Mouse (Mus musculus) forebrain, embryonic 14.5 days (tissue): ENCODE results near the gene Dyrk2. TPM values are rescaled to one million over a fixed set of nuclear protein-coding genes. Genes with fewer than 3 reads are reported as not detected.

Experiments used
- ATAC-seq: fragments of 200-750 bp; cut with Nextera tagmentation; 2 replicates; pipeline ENCODE4 v1.8.0; 2017; ENCODE audit warnings: mild to moderate bottlenecking, moderate library complexity
- DNase-seq: peaks from one replicate; pipeline ENCODE4 v3.0.0-alpha.2; 2015; ENCODE audit warnings: low spot score
- H3K27ac ChIP-seq: fragments of 300-500 bp; sonication (generic); 2 replicates; pipeline ENCODE4 v1.5.1; 2014; ENCODE audit warnings: low read depth, mild to moderate bottlenecking, control low read depth, low read length, moderate library complexity
- H3K27me3 ChIP-seq: fragments of 300-500 bp; sonication (generic); replicated peaks from 2 replicates; pipeline ENCODE4 v1.6.1; 2014; ENCODE audit warnings: low read length, control low read depth, mixed read lengths; ENCODE audit not compliant: control insufficient read depth, insufficient read depth
- H3K36me3 ChIP-seq: fragments of 300-500 bp; sonication (generic); 2 replicates; pipeline ENCODE4 v1.6.1; 2014; ENCODE audit warnings: low read length, control low read depth; ENCODE audit not compliant: control insufficient read depth, insufficient read depth
- H3K4me1 ChIP-seq: fragments of 300-500 bp; sonication (generic); 2 replicates; pipeline ENCODE4 v1.6.1; 2014; ENCODE audit warnings: antibody characterized with exemption, low read length, control low read depth; ENCODE audit not compliant: control insufficient read depth, insufficient read depth
- H3K4me2 ChIP-seq: fragments of 300-500 bp; sonication (generic); 2 replicates; pipeline ENCODE4 v1.6.1; 2014; ENCODE audit warnings: mild to moderate bottlenecking, control low read depth, low read length
- H3K4me3 ChIP-seq: fragments of 300-500 bp; sonication (generic); 2 replicates; pipeline ENCODE4 v1.5.1; 2014; ENCODE audit warnings: low read depth, low read length, control low read depth
- H3K9ac ChIP-seq: fragments of 300-500 bp; sonication (generic); 2 replicates; pipeline ENCODE4 v1.6.1; 2014; ENCODE audit warnings: mild to moderate bottlenecking, low read length, control low read depth, moderate library complexity
- H3K9me3 ChIP-seq: fragments of 300-500 bp; sonication (generic); replicated peaks from 2 replicates; pipeline ENCODE4 v1.6.1; 2016; ENCODE audit warnings: low read length, control low read depth, mixed read lengths; ENCODE audit not compliant: control insufficient read depth
- WGBS: fragments of 180-500 bp; shearing (Covaris S2); extraction: QIAGEN DNeasy Blood & Tissue Kit; methylation state at CpG from one replicate; pipeline ENCODE4 v1.1.7; 2014; 5-methylcytosine and 5-hydroxymethylcytosine counted together
- polyA plus RNA-seq: library from polyadenylated mRNA; unstranded; fragments of >200 nt; fragmentation: Nextera tagmentation; extraction: Ambion mirVana; gene quantifications from 2 replicates; pipeline ENCODE4 v1.2.1, GENCODE M21; 2014

Gene Dyrk2
- 14.8 and 17.9 TPM in 2 replicates for polyA plus RNA-seq

DNA sequence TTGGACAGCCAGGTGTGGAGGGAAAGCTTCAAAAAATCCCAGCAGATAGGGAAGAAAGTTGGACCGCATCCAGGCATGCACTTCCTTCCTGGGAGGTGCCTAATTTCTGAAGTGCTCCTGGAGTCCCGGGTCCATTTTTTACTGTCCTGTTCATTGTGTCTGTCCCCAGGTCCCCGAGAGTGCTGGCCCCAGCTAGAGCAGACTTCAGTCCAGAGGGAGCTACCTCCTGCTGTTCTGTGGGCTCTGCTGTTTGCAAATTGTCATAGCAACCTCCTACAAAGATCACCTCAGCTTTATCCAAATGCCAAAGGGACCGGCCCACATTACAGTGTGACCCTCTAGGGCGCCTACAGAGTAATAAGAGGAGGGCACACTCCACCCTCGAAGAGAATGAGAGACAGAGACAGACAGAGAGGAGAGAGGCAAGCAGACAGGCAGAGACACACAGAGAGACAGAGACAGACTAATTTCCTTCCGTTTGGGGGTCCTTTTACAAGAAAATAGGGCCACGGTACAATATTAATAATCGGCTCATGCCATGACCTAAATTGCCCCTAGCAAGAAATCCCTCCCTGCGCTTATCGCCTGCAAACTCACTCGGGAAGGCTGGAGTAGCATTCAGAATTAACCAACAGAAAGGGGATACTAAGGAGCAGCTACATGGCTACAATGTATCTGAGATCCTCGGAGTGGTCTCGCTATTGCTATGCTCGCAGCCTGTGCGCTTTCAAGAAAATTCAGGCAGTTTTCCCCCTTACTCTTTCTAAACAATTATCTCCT, at the start of gene Dyrk2:
Dyrk2 (minus strand) TSS at position 9 of the 780 bp plus-strand sequence.
- ATAC-seq (no peak), DNase-seq (peak; percentile 60)
- WGBS: 6% methylated on average over 16 of the region's 16 CpGs
- no peaks in the 10 kb centered on the region for H3K27me3 ChIP-seq
- peak within 1 kb of the TSS; percentile 98 for H3K9ac ChIP-seq
- H3K9me3 ChIP-seq: no peaks in the 10 kb centered on the region
- peaks cover 2% of the 10 kb centered on the region for H3K36me3 ChIP-seq
- H3K4me3 ChIP-seq: peak within 1 kb of the TSS; percentile 94
- H3K4me2 ChIP-seq: peak within 1 kb of the TSS; percentile 77
- peak within 1 kb of the TSS; percentile 95 for H3K27ac ChIP-seq
- H3K4me1 ChIP-seq: peaks cover 23% of the 10 kb centered on the region

DNA sequence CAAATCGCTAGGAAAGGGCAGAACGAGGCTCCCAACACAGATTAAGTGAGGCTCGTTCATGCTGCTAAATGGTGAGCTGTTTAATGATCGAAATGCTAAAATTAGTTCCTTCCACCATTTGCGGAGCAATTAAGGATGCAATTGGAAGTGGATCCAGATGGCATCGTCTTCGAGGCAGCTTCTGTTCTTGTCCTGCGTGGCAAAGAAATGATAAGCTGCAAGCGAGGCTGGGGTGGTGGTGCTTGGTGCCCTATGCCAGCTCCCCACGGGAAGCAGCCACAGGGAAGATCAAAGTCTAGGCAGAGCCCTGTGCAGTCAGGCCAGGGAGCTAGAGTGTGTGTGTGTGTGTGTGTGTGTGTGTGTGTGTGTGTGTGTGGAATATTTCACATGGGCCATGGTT, 32.6 kb upstream of the Dyrk2 start:
- Histone ChIP-seq H3K4me2 (no peak overlapping the region), H3K4me1 (no peaks in the 10 kb centered on the region), H3K9ac (no peak overlapping the region), H3K9me3 (no peaks in the 10 kb centered on the region), H3K27me3 (no peaks in the 10 kb centered on the region), H3K27ac (peak overlapping the region; percentile 34), H3K36me3 (no peaks in the 10 kb centered on the region), H3K4me3 (no peak overlapping the region)
- peak; percentile 68 for DNase-seq
- peak; percentile 60 for ATAC-seq
- 50% methylated on average over 10 of the region's 10 CpGs for WGBS

DNA sequence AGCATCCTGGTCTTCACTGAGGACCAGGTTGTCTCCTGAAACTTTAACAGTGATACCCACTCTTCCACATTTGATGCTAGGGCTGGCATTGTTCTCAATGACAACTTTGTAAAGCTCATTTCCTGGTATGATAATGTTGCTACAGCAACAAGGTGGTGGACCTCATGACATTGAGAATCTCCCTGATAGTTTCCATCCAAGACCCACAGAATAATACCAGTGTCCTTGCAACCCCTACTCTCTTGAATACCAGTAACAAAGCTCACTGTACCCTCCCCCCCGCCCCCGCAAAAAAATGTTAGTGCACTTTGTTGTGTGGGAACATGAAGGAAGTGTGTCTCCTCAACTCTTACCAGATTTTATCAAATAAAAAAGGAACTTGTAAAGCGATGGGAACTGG, 23.6 kb upstream of the Dyrk2 start:
- Histone ChIP-seq H3K4me1 (no peaks in the 10 kb centered on the region), H3K27me3 (no peaks in the 10 kb centered on the region), H3K4me2 (no peak overlapping the region), H3K9ac (no peak overlapping the region), H3K4me3 (no peak overlapping the region), H3K27ac (no peak overlapping the region), H3K9me3 (no peaks in the 10 kb centered on the region), H3K36me3 (no peaks in the 10 kb centered on the region)
- ATAC-seq (no peak), DNase-seq (no peak)
- WGBS: 89% methylated on average over 3 of the region's 3 CpGs

DNA sequence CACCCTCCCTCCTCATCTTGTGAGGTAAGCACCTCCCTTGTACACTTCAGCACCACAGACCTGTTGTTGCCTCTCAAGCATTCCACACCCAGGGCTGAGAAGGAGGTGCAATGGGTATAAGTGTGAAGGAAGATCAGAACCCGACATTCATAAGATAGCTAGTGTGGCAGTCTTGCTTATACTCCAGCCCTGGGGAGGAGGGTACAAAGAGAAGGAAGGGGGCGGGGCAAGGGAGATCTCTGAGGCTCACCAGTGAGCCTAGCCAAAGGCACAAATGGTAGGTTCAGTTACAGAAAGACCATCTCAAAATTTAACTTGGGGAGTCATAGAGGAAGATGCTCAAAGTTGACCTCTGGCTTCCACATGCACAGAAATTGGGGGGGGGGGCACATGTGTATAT, 14.1 kb upstream of the Dyrk2 start:
- Histone ChIP-seq H3K27me3 (no peaks in the 10 kb centered on the region), H3K4me3 (no peak overlapping the region), H3K9ac (no peak overlapping the region), H3K4me2 (no peak overlapping the region), H3K4me1 (no peaks in the 10 kb centered on the region), H3K27ac (no peak overlapping the region), H3K9me3 (no peaks in the 10 kb centered on the region), H3K36me3 (no peaks in the 10 kb centered on the region)
- DNase-seq (no peak), ATAC-seq (no peak)
- WGBS: 88% methylated on average over 2 of the region's 2 CpGs

DNA sequence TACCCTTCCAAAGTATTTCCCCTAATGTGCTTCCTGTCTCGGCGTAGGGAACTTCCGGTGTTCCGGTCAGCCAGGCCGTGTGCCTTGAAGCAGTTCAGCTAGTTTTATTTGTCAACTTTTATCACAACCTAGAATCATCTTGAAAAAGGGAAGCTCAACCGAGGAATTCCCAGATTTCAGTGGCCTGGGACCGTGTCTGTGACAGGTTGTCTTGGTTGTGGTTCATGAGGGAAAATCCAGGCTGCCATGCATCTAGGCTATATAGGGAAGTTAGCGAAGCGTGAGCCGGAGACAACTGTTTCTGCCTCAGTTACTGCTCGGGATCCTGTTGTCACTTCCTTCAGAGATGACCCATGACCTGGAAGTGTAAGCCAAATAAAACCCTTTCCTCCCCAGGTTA, 13.3 kb upstream of the Dyrk2 start:
- Histone ChIP-seq H3K36me3 (no peaks in the 10 kb centered on the region), H3K4me3 (no peak overlapping the region), H3K27me3 (no peaks in the 10 kb centered on the region), H3K9me3 (no peaks in the 10 kb centered on the region), H3K9ac (no peak overlapping the region), H3K27ac (no peak overlapping the region), H3K4me1 (no peaks in the 10 kb centered on the region), H3K4me2 (no peak overlapping the region)
- DNase-seq: no peak
- whole genome bisulfite sequencing: 93% methylated on average over 11 of the region's 11 CpGs
- ATAC-seq: no peak

DNA sequence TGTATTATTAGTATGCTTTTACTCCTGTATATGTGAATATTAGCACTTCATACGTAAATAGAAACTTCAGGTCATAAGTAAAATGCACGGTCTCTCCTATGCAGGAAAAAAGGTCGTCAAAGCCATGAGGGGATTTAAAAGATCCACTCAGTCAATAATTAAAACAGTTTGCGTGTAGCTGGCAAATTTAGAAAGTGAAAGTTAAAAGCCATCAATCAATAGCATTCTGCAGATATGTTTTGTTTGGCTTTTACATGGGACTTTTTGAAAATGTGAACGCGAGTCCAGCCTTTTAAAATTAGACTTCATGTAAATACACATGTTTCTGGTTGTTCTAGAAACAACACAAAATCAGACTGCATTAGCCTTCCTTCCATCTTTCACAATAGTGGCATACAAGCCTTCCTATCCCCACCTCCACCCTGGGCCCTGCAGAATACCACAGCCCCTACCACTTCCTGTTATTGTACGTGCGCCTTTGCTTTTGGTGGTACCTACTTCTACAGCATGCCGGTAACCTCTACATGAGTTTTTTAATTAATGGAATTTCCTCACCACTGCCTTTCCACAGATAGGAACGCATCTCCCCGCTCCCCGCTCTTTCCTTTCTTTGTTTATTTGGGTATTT, 12.4 kb upstream of the Dyrk2 start:
- Histone ChIP-seq H3K36me3 (no peaks in the 10 kb centered on the region), H3K27ac (no peak overlapping the region), H3K4me2 (no peak overlapping the region), H3K4me3 (no peak overlapping the region), H3K4me1 (no peaks in the 10 kb centered on the region), H3K9ac (no peak overlapping the region), H3K9me3 (no peaks in the 10 kb centered on the region), H3K27me3 (no peaks in the 10 kb centered on the region)
- 90% methylated on average over 12 of the region's 12 CpGs for WGBS
- DNase-seq (no peak), ATAC-seq (no peak)

DNA sequence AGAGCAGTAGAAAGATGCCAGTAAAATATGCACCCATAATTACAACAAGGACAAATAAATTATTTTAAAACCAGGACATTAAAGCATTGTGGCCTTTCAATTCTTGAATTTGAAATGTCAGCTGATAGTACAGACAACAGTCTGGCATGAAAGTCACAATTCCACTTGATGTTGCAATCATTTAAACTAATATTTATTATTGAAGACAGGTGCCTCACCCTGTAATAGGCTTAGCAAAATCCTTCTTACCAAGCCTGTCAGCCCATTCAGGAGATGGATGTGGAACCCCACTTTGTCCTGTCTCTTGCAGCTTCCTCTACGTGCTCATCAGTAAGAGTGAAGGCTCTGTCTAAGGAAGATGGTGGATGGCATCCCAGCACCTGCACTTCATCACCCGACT, 10.8 kb upstream of the Dyrk2 start:
- ATAC-seq (no peak), DNase-seq (no peak)
- Histone ChIP-seq H3K4me1 (no peaks in the 10 kb centered on the region), H3K9ac (no peak overlapping the region), H3K4me3 (no peak overlapping the region), H3K4me2 (no peak overlapping the region), H3K36me3 (no peaks in the 10 kb centered on the region), H3K27ac (no peak overlapping the region), H3K9me3 (no peaks in the 10 kb centered on the region), H3K27me3 (no peaks in the 10 kb centered on the region)
- WGBS: 87% methylated on average over 2 of the region's 2 CpGs

DNA sequence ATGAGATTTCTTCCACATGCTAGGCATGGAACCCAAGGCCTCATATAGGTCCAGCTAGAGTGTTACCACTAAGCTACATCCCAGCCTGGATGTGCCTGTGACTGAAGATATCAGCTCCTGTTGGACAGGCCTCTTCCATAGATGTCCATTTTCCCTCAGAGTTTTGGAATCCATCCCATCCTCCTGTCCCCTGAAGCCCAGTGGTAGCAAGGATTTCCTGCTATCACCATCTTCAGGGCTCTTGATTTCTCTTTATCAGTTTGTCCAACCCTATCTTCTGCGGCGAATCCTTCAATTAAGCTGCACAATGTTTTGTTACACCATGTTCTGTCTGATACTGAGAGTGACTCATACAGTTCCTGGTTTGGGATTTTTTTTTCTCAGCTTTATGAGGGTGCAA, 2.2 kb upstream of the Dyrk2 start:
- Histone ChIP-seq H3K4me1 (peaks cover 9% of the 10 kb centered on the region), H3K27ac (no peak overlapping the region), H3K9me3 (no peaks in the 10 kb centered on the region), H3K27me3 (no peaks in the 10 kb centered on the region), H3K36me3 (no peaks in the 10 kb centered on the region), H3K9ac (no peak overlapping the region), H3K4me2 (no peak overlapping the region), H3K4me3 (no peak overlapping the region)
- ATAC-seq (no peak), DNase-seq (no peak)
- WGBS: 94% methylated on average over 2 of the region's 2 CpGs

DNA sequence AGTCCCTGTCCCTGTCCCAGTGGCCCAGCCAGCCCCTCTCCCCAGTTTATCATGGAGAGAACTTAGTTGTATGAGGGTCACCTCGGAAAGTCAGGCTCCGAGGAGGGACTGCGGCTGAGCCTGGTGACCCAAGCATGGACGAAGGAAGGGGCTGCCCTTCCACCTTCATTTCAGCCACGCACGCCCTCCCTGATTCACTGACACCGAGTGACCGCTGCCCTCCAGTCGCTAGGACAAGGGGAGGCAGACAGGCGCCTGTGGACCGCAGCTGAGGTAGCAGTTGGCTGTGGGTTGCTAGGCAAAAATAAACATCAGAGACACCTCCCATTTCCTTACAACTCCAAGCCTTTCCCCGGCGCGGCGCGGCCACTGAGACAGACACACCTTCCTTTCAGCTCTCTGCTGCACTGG, 413 bp downstream of the Dyrk2 start:
- WGBS: 1% methylated on average over 16 of the region's 16 CpGs

More for the DNA sequence above, 413 bp downstream of the Dyrk2 start:
- H3K9ac ChIP-seq: peak overlapping the region; percentile 98
- no peaks in the 10 kb centered on the region for H3K9me3 ChIP-seq
- DNase-seq (peak; percentile 82), ATAC-seq (peak; percentile 51)
- peak overlapping the region; percentile 77 for H3K4me2 ChIP-seq
- peak overlapping the region; percentile 95 for H3K27ac ChIP-seq
- H3K4me1 ChIP-seq: peaks cover 26% of the 10 kb centered on the region
- no peaks in the 10 kb centered on the region for H3K27me3 ChIP-seq
- peaks cover 10% of the 10 kb centered on the region for H3K36me3 ChIP-seq
- H3K4me3 ChIP-seq: peak overlapping the region; percentile 94
